Mouse (Mus musculus) embryonic fibroblast, embryonic 13.5 days (primary cell): Measurements from ENCODE around the gene Dnah2. TPM values are rescaled to one million over a fixed set of nuclear protein-coding genes. Genes with fewer than 3 reads are reported as not detected.

ENCODE experiments used
- H3K27ac ChIP-seq: 2 replicates; pipeline ENCODE4 v1.5.1; 2012; ENCODE audit warnings: low read length, control low read depth, inconsistent platforms; ENCODE audit not compliant: insufficient read depth
- H3K4me1 ChIP-seq: 2 replicates; pipeline ENCODE4 v1.6.1; 2011; ENCODE audit warnings: low read length; ENCODE audit not compliant: control insufficient read depth, insufficient read depth
- H3K4me3 ChIP-seq: 2 replicates; pipeline ENCODE4 v1.5.1; 2011; ENCODE audit warnings: mild to moderate bottlenecking, control low read depth, low read length; ENCODE audit not compliant: insufficient read depth
- CTCF ChIP-seq: IDR thresholded peaks from 2 replicates; pipeline ENCODE4 v1.5.1; 2011; ENCODE audit warnings: mild to moderate bottlenecking, control low read depth, low read length, moderate library complexity, borderline replicate concordance; ENCODE audit not compliant: insufficient read depth
- POLR2A ChIP-seq: IDR thresholded peaks from 2 replicates; pipeline ENCODE4 v1.6.1; 2011; ENCODE audit warnings: low read depth, mild to moderate bottlenecking, control low read depth, low read length, moderate library complexity
- polyA plus RNA-seq: library from polyadenylated mRNA; stranded (reverse); fragments of >200 nt; gene quantifications from 2 replicates; pipeline ENCODE4 v1.2.4, GENCODE M21; 2011; ENCODE audit warnings: low read depth; ENCODE audit not compliant: missing spikeins, insufficient read length

Dnah2 gene
- polyA plus RNA-seq, 1 experiment = 0.21 TPM

DNA sequence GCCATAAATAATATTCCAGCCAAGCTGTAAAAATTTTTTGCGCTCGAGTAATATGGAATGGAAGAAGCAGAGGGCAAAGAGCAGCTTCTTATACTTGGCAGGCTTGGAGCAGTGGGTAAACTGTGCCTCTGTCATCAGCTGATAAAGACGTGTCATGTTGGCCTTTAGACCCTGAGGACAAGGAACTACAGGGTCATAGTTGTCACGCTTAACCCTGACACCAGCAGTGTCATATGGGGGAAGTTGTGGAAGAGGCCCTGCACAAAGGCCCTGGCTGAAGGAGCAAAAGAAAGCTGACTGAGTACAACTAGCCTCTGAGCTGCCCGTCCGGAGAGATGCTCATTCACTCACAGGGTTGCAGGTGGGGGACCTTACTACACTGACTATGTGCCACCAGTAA lies 125.0 kb downstream of the Dnah2 start:
- Histone ChIP-seq H3K4me3 (no peak overlapping the region), H3K27ac (no peak overlapping the region), H3K4me1 (no peaks in the 10 kb centered on the region)
- TF ChIP-seq POLR2A = no peak

DNA sequence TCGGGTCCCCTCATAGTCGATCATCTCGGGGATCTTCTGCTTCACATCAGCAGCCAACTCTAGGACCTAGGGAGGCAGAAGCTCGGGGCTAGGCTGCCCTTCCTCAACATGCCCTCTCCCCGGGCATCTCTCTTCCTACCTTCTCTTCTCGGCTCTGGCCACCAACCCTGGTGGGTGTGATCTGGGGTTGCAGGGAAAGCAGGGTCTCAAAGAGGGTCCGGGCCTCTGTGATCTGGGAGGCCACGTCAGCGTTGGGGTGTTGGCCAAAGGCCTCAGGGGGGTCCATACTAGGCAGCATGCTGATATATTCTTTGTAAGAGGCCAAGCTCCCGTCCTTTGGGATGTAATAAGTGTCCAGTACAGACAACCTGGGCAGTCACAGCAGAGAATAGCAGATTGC lies 126.1 kb downstream of the Dnah2 start:
- H3K4me1 ChIP-seq = no peaks in the 10 kb centered on the region
- no peak overlapping the region for H3K4me3 ChIP-seq
- TF ChIP-seq POLR2A (no peak), CTCF (no peak)
- H3K27ac ChIP-seq = no peak overlapping the region

DNA sequence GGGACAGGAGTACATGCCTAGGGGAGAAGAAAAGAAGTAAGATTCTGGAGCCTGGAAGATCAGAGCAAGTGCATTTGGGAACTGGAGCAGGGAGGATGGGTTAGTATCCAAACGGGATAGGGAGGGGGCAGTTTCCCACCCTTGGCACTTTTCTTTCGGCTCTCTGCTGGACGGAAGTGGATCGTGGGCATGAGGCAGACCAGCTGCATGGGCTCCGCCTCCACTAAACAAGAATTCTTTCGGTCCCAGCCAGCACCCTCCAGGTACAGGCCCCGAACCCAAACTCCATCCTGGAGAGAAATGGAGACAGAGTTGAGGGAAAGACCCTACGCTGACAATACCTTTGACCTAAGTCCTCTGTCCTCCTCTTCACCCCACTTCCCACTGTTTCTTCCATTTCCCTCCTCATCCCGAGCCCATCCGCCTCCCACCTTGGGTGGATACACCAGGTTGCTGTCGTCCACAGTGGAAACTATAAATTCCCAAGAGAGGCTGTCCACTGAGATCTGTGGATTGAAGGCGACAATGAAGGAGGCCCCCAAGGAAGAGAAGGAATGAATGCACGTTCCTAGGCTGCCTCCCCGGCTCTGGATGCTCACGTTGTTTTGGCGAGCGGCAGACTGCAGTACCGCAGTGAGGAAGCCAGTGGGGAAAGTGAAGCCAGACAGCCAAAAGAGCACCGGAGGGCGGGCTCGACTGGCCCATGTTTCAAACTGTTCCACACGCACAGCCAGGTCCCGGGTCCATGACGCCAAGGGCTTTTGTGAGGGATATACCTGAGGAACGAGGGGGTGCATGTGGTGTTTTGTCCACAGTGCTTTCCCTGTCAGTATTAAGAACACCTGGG lies 127.6 kb downstream of the Dnah2 start:
- Histone ChIP-seq H3K4me1 (no peaks in the 10 kb centered on the region), H3K4me3 (no peak overlapping the region), H3K27ac (no peak overlapping the region)
- TF ChIP-seq CTCF (no peak), POLR2A (no peak)

DNA sequence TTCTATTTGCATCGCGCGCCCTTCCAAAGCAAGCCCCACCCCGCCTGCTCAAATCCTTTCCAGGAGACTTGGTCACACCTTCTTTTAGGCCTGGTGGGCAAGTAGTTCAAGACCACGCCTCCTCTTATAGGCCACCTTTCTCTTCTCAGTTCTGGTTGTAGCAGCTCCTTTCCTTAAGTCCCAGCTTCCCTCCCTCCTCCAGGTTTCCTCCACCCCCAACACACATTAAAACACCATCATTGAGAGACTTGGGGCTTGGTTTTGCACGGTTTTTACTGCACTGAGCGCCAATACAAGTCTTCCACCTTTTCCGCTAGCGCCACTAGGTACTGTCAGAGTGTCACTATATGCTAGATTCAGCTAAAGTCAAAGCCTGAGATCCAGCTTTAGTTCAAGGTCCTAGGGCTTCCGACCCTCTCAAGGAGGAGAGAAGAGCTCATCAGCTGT lies 128.3 kb downstream of the Dnah2 start:
- Histone ChIP-seq H3K4me3 (peak overlapping the region; percentile 29), H3K27ac (no peak overlapping the region), H3K4me1 (no peaks in the 10 kb centered on the region)
- TF ChIP-seq POLR2A = no peak
- TF ChIP-seq CTCF = no peak

DNA sequence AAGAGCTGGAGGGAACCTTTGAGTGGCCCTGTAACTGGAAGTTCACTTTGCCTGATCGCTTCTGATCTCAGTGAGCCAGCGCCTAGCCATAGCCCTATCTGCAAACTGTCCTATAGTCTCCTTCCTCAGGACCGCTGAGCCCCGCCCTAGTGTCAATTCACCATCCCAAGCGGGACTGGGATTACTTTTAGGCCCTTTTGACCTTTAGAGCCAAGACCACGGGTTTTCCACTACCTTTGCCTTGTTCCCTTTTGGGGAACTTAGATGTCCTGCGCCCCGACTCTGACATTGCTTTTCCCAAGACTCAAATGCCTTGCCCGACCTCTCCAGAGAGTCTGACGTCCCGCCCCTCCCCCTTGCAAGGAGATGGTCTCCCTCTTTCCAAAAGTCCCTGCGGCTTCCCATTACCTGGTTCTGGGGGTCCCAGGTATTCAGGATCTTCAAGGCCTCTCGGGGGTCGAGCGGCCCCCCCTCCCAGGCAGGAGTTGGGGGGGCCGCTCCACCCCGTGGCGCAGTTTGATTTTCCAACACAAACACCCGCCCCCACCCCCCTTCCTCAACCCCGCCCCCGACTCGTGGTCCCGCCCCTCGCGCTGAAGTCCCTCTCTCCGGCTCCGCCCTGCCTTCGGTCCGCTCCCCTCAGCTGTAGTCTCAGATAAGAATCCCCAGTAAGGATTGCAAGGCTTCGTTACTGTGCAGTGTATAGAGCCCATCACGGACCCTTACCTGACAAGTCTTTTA lies 128.9 kb downstream of the Dnah2 start:
- no peak; the same call in 1 of the 2 replicates for TF ChIP-seq POLR2A
- no peak for TF ChIP-seq CTCF
- H3K4me3 ChIP-seq = peak overlapping the region; percentile 31
- H3K27ac ChIP-seq = peak overlapping the region; percentile 4; the same call in 1 of the 2 replicates
- no peaks in the 10 kb centered on the region for H3K4me1 ChIP-seq

DNA sequence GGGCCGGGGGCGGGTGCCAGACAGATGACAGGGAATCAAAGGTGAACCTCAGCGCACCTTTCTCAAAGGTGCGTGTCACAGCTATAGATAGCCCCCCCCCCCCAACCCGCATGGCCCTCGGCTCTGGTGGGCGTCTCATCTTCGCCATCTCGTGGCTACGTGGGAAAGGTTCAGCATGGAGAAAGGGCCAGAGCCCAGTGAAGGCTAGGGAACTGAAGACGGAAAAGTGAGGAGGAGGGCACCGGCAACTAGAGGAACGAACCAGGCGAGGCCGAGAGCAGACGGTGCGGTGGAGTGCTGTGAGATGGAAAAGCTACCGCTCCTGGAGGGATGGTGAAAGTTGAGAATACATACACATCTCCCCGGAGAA lies 129.5 kb downstream of the Dnah2 start:
- Histone ChIP-seq H3K4me3 (peak overlapping the region; percentile 31), H3K4me1 (no peaks in the 10 kb centered on the region), H3K27ac (peak overlapping the region; percentile 25)
- TF ChIP-seq CTCF (peak; percentile 32; the same call in 1 of the 2 replicates), POLR2A (0 out of 2 replicates have a peak, but pooled peaks have one; percentile 9)

DNA sequence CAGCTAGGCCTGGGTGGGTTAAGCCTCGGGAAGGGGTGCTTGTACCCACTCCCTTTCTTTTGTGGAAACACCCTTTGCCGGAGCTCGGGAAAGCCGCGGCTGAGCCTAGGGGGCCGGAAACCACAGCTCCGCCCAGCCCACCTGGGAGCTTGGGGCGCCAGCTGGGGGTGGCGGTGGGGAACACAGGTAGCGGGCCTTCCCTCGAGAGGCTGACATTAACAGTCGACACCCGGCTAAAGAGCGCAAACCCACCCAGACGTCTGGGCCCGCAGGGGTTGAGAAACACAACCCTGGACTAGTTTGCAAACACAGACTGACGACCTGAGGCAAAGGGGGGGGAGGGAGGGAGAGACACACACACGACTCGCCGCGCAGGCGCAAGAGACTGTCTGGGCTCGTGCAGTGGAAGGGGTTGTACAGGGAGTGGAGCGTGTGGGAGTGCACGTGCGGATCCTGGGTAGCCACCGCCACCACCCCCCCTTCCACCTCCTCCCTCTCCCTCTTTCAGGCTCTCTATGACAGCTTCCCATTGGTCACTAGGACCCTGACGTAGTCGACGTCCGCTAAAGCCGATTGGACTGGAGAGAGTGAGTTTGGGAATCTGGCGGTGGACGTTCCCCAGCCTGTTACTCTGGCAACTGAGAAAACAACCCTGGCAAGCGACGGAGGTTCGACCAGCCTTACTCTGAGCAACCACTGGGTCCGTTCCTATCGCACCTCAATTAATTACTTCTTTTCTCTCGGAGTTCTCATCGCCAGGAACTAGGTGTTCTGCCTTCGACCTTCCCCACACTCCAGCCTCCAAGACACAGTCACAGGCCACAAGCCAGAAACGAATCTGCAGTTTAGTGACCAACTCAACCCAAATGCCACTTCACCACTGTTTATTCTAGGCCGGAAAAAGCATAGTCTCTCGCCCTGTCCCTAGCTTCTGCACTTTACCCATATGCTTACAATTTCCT lies 130.1 kb downstream of the Dnah2 start:
- Histone ChIP-seq H3K4me3 (peak overlapping the region; percentile 52), H3K4me1 (no peaks in the 10 kb centered on the region), H3K27ac (peak overlapping the region; percentile 97)
- TF ChIP-seq CTCF (no peak), POLR2A (peak; percentile 73)

DNA sequence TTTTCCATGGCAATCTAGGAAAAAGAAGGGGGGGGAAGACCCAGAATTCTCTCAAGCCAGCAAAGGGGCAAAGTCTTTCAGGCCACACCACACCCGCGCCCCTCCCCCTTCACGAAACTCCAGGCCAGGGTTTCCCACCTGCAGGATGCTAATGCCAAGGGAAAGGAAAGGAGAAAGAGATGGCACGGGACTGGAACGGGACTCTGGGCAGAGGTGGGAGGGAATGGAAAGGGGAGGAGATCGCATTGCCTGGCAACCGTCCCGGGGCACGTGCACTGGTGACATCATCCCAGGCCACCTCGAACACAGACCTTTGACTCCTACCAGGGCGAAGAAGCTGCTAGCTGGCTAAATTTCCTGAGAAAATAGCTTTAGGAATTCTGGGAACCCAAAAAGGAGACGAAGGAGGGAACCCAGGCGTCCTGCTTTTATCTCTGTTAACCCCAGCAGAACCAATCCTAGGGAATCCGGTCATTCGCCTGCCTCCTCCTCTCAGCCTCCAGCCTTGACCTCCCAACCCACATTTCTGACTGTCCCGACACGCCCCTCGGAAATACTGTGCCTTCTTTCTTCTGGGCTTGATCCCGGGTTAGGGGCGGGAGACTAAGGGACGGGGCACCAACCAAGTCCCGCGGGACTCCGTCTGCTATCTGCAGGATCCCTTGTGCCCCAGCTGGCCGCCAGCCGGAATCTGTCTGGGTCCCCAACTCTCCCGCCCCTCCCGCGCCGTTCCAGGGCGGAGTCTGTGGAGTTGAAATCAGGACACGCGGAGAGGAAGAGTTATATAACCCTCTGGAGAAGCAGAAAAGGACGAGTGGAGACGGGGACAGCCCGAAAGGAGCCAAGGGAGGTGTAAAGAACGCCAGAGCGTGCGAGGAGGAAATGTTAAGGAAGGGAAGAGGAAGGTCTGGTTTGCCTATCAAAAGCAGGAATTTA lies 131.2 kb downstream of the Dnah2 start:
- peak overlapping the region; percentile 97 for H3K27ac ChIP-seq
- H3K4me1 ChIP-seq = peaks cover 4% of the 10 kb centered on the region
- TF ChIP-seq POLR2A (peak; percentile 95), CTCF (no peak)
- H3K4me3 ChIP-seq = peak overlapping the region; percentile 52
